Mouse (Mus musculus): Measurements from ENCODE around the gene Vmn2r29. TPM values are rescaled to one million over a fixed set of nuclear protein-coding genes. Genes with fewer than 3 reads are reported as not detected.

Vmn2r29 gene
- polyA plus RNA-seq, 1 experiment from 2014 or later, result not detected

Other genes starting within 250 kb of the Vmn2r29 start
- 3.5 and 4.7 TPM in 2 replicates for gene Zfp954, start 125.8 kb downstream of the Vmn2r29 start, polyA plus RNA-seq (2015; fragmentation: Nextera tagmentation; extraction: Ambion mirVana)
- gene Zfp773, start 110.6 kb downstream of the Vmn2r29 start, polyA plus RNA-seq (2015; fragmentation: Nextera tagmentation; extraction: Ambion mirVana), result 0.20 and 0.35 TPM in 2 replicates
- 0.36 and 0.47 TPM in 2 replicates for gene Zfp418, start 76.0 kb downstream of the Vmn2r29 start, polyA plus RNA-seq (2015; fragmentation: Nextera tagmentation; extraction: Ambion mirVana)
- gene Zfp772, start 37.3 kb downstream of the Vmn2r29 start, polyA plus RNA-seq (2015; fragmentation: Nextera tagmentation; extraction: Ambion mirVana), result 0.97 and 1.2 TPM in 2 replicates
- gene Gm45844, start 31.0 kb upstream of the Vmn2r29 start, polyA plus RNA-seq (2015; fragmentation: Nextera tagmentation; extraction: Ambion mirVana), result 0.16 and 0.25 TPM in 2 replicates
- 14.3 and 14.9 TPM in 2 replicates for gene Clcn4, start 53.5 kb upstream of the Vmn2r29 start, polyA plus RNA-seq (2015; fragmentation: Nextera tagmentation; extraction: Ambion mirVana)
- gene Vmn2r30, start 90.3 kb upstream of the Vmn2r29 start, polyA plus RNA-seq (2015; fragmentation: Nextera tagmentation; extraction: Ambion mirVana), result not detected in 2 replicates
- not detected in 2 replicates for gene Gm45783, start 127.2 kb upstream of the Vmn2r29 start, polyA plus RNA-seq (2015; fragmentation: Nextera tagmentation; extraction: Ambion mirVana)
- not detected in 2 replicates for gene Vmn2r31, start 152.4 kb upstream of the Vmn2r29 start, polyA plus RNA-seq (2015; fragmentation: Nextera tagmentation; extraction: Ambion mirVana)
- not detected in 2 replicates for gene Vmn2r32, start 232.7 kb upstream of the Vmn2r29 start, polyA plus RNA-seq (2015; fragmentation: Nextera tagmentation; extraction: Ambion mirVana)

All from liver, embryonic 15.5 days (tissue).